Mouse (Mus musculus) MEL-GATA-1-ER (cell line): Measurements from ENCODE around the gene Vmn1r202.
"Not testable (repeated sequence)": the region's sequence is repeated elsewhere in the genome, so short reads cannot be mapped to it uniquely, and the experiment has no call there.

Experiments used
- DNase-seq: peaks from one replicate; pipeline ENCODE4 v3.0.0-alpha.2; 2012; ENCODE audit warnings: low read depth; ENCODE audit errors: extremely low read depth

Gene Vmn1r202

GRCm38 (mm10) chr13:22505281-22505680 lies at the start of gene Vmn1r202:
TSS of gene Vmn1r202 (minus strand) at chr13:22505381.
- no peak for DNase-seq

- DNase-seq: not testable (repeated sequence)
Measured at GRCm38 (mm10) chr13:22552898-22553297, 47.7 kb upstream of the Vmn1r202 start, which contains the start of gene Vmn1r204. TSS of gene Vmn1r204 (plus strand) at chr13:22553198.

- no peak for DNase-seq
Measured at GRCm38 (mm10) chr13:22517814-22518213, 12.6 kb upstream of the Vmn1r202 start, which contains the start of gene Vmn1r203. TSS of gene Vmn1r203 (plus strand) at chr13:22518114.

- DNase-seq: no peak
Measured at GRCm38 (mm10) chr13:22502431-22502830, 2.8 kb downstream of the Vmn1r202 start.

GRCm38 (mm10) chr13:22471623-22472022 lies 33.6 kb downstream of the Vmn1r202 start, which contains the start of gene Vmn1r201:
TSS of gene Vmn1r201 (plus strand) at chr13:22471923.
- DNase-seq: no peak

- DNase-seq: no peak
Measured at GRCm38 (mm10) chr13:22455145-22455544, 50.0 kb downstream of the Vmn1r202 start.
